Mouse (Mus musculus) bone marrow macrophage, adult 2 months (primary cell): ENCODE data around the gene Tecpr2.

Source experiments
- CTCF ChIP-seq: IDR thresholded peaks from 2 replicates; pipeline ENCODE4 v1.5.1; 2012; ENCODE audit warnings: low read depth, mild to moderate bottlenecking, low read length, moderate library complexity
- POLR2A ChIP-seq: IDR thresholded peaks from 2 replicates; pipeline ENCODE4 v1.6.1; 2012; ENCODE audit warnings: mild to moderate bottlenecking, low read depth, low read length, borderline replicate concordance

DNA sequence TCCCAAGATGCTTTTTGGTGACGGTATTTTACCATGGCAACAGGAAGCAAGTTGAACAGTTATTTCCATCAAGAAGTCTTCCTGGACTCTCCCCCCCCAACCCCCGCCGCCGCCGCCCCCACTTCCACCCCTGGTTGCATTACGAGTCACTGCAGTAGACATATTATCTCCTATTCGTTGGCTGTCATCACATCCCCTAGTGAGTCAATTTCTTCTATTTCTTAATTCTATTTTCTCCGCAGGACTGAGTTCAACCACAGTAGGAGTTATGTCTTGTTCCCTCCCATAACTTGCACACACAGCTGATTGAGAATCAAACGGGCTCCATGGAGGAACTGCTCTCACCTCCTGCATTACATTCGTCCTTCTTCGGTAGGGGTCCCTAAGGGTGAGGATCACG is 958 bp upstream of the Tecpr2 start:
- TF ChIP-seq POLR2A (no peak), CTCF (no peak)
